Mouse (Mus musculus) hematopoietic stem cell, adult 5-6 weeks (primary cell): ENCODE results near the gene Mief2. TPM values are rescaled to one million over a fixed set of nuclear protein-coding genes. Genes with fewer than 3 reads are reported as not detected.
A peak's percentile ranks its signal among the peaks of the same experiment; 100 is the strongest.

Experiments
- ATAC-seq, 2 experiments: fragments of 125-278 bp in 1 of 2; replicated peaks in 1 of 2; 2 replicates each; pipeline ENCODE4 v1.8.0; 2016 to 2017; ENCODE audit warnings: inconsistent platforms in 2 of 2, mild to moderate bottlenecking in 2 of 2, moderate number of reproducible peaks in 2 of 2, low read depth in 1 of 2, moderate TSS enrichment in 1 of 2; ENCODE audit not compliant: low FRiP score in 2 of 2, poor library complexity in 2 of 2, severe bottlenecking in 2 of 2, insufficient read depth in 1 of 2, low TSS enrichment in 1 of 2
- total RNA-seq: library from RNA; stranded (forward); fragments of 172-1452, 232-1000 nt; gene quantifications from 2 replicates; pipeline ENCODE4 v1.2.3, GENCODE M21; 2017

Gene Mief2
- 3.3 and 12.3 TPM in 2 replicates for total RNA-seq

- peak; percentile 92 to 93 for ATAC-seq
These were observed at the start of gene Mief2 for GRCm38 (mm10) chr11:60728260-60728761. TSS of gene Mief2 (plus strand) at chr11:60728398.

- no peak for ATAC-seq
These were observed 32.0 kb upstream of the Mief2 start for GRCm38 (mm10) chr11:60696165-60696564.

- ATAC-seq: 0 out of 4 replicates have a peak, but pooled peaks of 1 of the 2 experiments have one; percentile 63
These were observed 30.6 kb upstream of the Mief2 start for GRCm38 (mm10) chr11:60697561-60697960.

GRCm38 (mm10) chr11:60698806-60699523, 29.2 kb upstream of the Mief2 start:
- ATAC-seq: peak; percentile 7 to 12; a peak in 1 of 4 replicates

- peak; percentile 44 to 54; a peak in 3 of 4 replicates for ATAC-seq
These were observed 28.6 kb upstream of the Mief2 start, which contains the start of gene Llgl1 for GRCm38 (mm10) chr11:60699524-60700075. TSS of gene Llgl1 (plus strand) at chr11:60699723.

GRCm38 (mm10) chr11:60700320-60701185, 27.6 kb upstream of the Mief2 start:
- ATAC-seq: no peak

GRCm38 (mm10) chr11:60701611-60702010, 26.6 kb upstream of the Mief2 start:
- no peak for ATAC-seq

GRCm38 (mm10) chr11:60703131-60703530, 25.1 kb upstream of the Mief2 start:
- peak; percentile 51 to 60; a peak in 3 of 4 replicates for ATAC-seq

GRCm38 (mm10) chr11:60704023-60704880, 23.9 kb upstream of the Mief2 start:
- ATAC-seq: no peak

- no peak for ATAC-seq
These were observed 22.9 kb upstream of the Mief2 start for GRCm38 (mm10) chr11:60705255-60705654.

GRCm38 (mm10) chr11:60706076-60706475, 22.1 kb upstream of the Mief2 start:
- ATAC-seq: no peak

GRCm38 (mm10) chr11:60706696-60707480, 21.3 kb upstream of the Mief2 start:
- ATAC-seq: no peak

GRCm38 (mm10) chr11:60707672-60708071, 20.5 kb upstream of the Mief2 start:
- ATAC-seq: no peak

- ATAC-seq: no peak
These were observed 19.6 kb upstream of the Mief2 start for GRCm38 (mm10) chr11:60708631-60709030.

- no peak for ATAC-seq
These were observed 18.4 kb upstream of the Mief2 start for GRCm38 (mm10) chr11:60709481-60710465.
